Mouse (Mus musculus): Measurements from ENCODE around the gene Oas1h.
A peak's percentile ranks its signal among the peaks of the same experiment; 100 is the strongest.
"Not testable (repeated sequence)": the region's sequence is repeated elsewhere in the genome, so short reads cannot be mapped to it uniquely, and the experiment has no call there.

DNA sequence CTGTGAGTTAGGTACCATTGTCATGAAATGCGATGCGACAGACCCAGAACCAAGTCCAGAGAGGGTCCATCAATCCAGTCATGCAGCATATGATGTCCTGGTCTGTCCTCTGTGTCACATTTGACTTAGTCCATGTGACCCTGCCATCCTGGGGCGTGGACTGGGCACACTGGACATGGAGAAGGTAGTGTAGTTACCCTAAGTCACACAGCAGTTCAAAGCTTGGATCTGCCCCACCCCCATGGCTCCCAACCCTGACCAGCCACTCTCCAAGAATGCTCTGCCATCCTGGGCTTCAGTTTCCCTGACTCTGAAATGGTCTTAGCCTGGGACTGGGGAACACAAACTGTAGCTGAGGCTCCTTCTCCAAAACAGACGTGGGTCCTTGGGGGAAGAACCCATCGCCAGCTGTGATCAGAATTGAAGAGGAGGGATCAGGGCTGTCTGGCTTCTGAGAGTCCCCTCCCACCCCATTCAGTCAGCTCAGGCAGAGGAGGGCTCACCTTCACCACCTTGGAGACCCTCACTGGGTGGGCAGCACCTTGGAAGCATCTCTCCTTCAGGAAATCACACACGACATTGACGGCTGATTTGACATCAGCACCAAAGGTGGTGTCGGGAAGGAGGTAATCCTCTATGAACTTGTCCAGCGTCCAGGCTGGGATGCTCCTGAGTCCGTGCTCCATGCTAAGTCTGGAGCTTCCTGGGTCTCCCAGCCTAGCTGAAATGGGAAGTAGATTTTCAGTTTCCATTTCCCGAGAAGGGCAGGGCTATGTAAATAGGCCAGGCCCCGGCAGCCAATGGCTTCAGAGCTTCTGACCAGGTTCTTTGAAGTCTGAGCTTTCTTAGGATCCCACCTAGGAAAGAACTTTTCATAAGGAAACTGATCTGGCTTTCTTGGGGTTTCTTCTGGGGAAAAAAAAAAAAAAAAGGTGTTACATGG, 45.8 kb downstream of the Oas1h start, which contains the start of gene Oas1a:
- TF ChIP-seq CTCF (IDR thresholded peaks at IDR 0.05; ENCODE audit: borderline replicate concordance, insufficient read depth, low read length), result not testable (repeated sequence)
- TF ChIP-seq POLR2A (IDR thresholded peaks at IDR 0.05; ENCODE audit: low read depth, low read length), result 0 out of 2 replicates have a peak, but pooled peaks have one; percentile 21

Measured in embryonic fibroblast, embryonic 13.5 days (primary cell).